Mouse (Mus musculus): Measurements from ENCODE around the gene Gcgr.

GRCm38 (mm10) chr11:120555260-120555659 lies 24.8 kb downstream of the Gcgr start:
- no peak for TF ChIP-seq CTCF (IDR thresholded peaks at IDR 0.05; ENCODE audit: extremely low read depth, insufficient read length, insufficient replicate concordance, low read depth, low read length)
- no peak for TF ChIP-seq POLR2A (IDR thresholded peaks at IDR 0.05; ENCODE audit: low read depth, low read length)

All from small intestine, adult 2 months (tissue).